Comparison of ENCODE assay signal across 12 mouse cellular contexts in the genomic region with DNA sequence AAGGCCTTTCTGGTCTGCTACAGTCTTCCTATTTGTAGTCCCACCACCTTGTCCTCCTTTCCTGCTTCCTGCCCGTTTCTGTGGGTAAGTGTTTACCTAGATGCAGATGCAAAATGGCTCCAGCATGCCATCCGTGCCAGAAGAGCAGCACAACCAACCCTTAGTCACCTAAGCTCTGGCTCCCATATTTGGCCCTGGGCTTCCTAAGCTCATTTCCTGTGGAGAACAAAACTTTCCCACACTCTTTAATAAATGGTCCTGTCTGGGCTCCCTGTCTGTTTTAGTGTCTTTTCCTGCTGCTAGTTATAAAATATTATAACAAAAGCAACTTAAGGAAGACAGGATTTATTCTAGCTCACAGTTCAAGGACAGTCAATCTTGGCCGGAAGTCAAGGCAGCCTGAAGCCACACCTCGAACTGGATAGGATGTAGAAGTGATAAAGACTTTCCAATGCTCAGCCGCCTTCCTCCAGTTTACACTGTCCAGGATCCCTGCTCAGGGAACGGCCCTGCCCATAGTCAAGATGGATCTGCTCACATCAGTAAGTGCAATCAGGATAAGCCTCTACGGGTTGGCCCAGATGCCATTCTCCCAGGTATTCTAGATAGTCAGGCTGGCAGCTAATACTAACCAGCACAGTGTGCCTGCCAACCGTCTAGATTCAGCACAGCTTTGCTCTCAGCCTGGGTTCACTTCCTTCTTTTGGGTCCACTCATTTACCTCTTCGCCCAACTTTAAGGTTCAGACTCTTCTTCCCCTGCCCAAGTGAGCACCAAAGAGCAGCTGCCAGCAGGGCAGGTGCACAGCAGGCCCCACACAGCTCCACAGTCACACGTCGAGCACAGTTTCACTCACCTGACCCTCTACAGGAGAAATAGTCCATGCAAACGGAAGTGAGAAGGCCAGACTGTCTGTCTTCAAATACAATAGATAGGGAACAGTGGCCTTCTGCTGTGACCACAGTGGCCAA. TPM values are rescaled to one million over a fixed set of nuclear protein-coding genes. Genes with fewer than 3 reads are reported as not detected.
DNase-seq lines count a peak whose midpoint lies in the region; ATAC-seq and TF ChIP-seq lines count a peak whose summit lies in the region.
"Had no signal": no experiment of that assay in that cellular context is flagged by ENCODE, and none has a peak within 500 bp of the region (broad histone marks: within the 10 kb centered on the region; RNA-seq: fewer than 3 reads in every experiment).

No protein-coding gene starts in this region.

- TF ChIP-seq CTCF in liver, adult 2 months (IDR thresholded peaks at IDR 0.05; ENCODE audit: low read depth, low read length): no peak

- H3K9ac ChIP-seq in heart, embryonic 13.5 days: no peak overlapping the region
- H3K9ac ChIP-seq in liver, adult 2 months (ENCODE audit: low read depth, low read length): no peak overlapping the region
- H3K9ac ChIP-seq: forebrain, embryonic 13.5 days had no signal

- ATAC-seq in heart, embryonic 13.5 days (ENCODE audit: extremely low read depth, insufficient number of reproducible peaks, low FRiP score, low TSS enrichment): no peak
- ATAC-seq in neutrophil, adult 5-6 weeks (ENCODE audit: extremely low read depth, insufficient number of reproducible peaks, low FRiP score, poor library complexity, severe bottlenecking): peak; percentile 7; the same call in 1 of the 2 replicates
- no peak for ATAC-seq in cerebellum, adult (ENCODE audit: insufficient number of reproducible peaks, low FRiP score, low TSS enrichment)
- ATAC-seq: forebrain, embryonic 13.5 days; hindbrain, postnatal 0 days had no signal

- H3K9me3 ChIP-seq in heart, embryonic 13.5 days: no peaks in the 10 kb centered on the region
- H3K9me3 ChIP-seq: forebrain, embryonic 13.5 days had no signal

- WGBS in heart, embryonic 13.5 days: 55% methylated on average over 12 of the region's 12 CpGs
- WGBS in liver, adult 2 months: 72% methylated on average over 12 of the region's 12 CpGs

- peak overlapping the region; percentile 16; the same call in 1 of the 2 replicates for H3K27ac ChIP-seq in heart, embryonic 13.5 days (replicated peaks)
- peak overlapping the region; percentile 35 for H3K27ac ChIP-seq in liver, adult 2 months (replicated peaks; ENCODE audit: insufficient read depth, low read depth, low read length)
- H3K27ac ChIP-seq: forebrain, embryonic 13.5 days; hindbrain, postnatal 0 days; left cerebral cortex, adult 2 months had no signal

- DNase-seq in heart, postnatal 14 days: no peak
- peak; percentile 52 for DNase-seq in adrenal gland, adult 2 months
- peak; percentile 24 for DNase-seq in liver, adult 2 months (ENCODE audit: extremely low read depth, low read depth, low spot score)
- DNase-seq in left cerebral cortex, adult 8-10 months (ENCODE audit: low spot score in 2 of 2): no peak
- no peak for DNase-seq in MN1 (ENCODE audit: low spot score)
- DNase-seq: right cerebral cortex, postnatal 4 days had no signal

- H3K4me1 ChIP-seq in heart, embryonic 13.5 days: peaks cover 38% of the 10 kb centered on the region
- H3K4me1 ChIP-seq in liver, adult 2 months (ENCODE audit: control insufficient read depth, insufficient read depth, low read length): peaks cover 8% of the 10 kb centered on the region

- peaks cover 9% of the 10 kb centered on the region; the same call in 1 of the 2 replicates for H3K79me2 ChIP-seq in liver, adult 2 months (ENCODE audit: control insufficient read depth, insufficient read depth, low read length)

- peaks cover 24% of the 10 kb centered on the region for H3K36me3 ChIP-seq in heart, embryonic 13.5 days
- peaks cover 2% of the 10 kb centered on the region; the same call in 1 of the 2 replicates for H3K36me3 ChIP-seq in liver, adult 2 months (ENCODE audit: control insufficient read depth, insufficient read depth, low read length)

- H3K4me3 ChIP-seq in heart, embryonic 13.5 days: no peak overlapping the region
- H3K4me3 ChIP-seq in liver, adult 2 months (ENCODE audit: insufficient read depth, low read depth, low read length): no peak overlapping the region
- H3K4me3 ChIP-seq: forebrain, embryonic 13.5 days; left cerebral cortex, adult 2 months had no signal

- no peak for TF ChIP-seq POLR2A in liver, adult 2 months (IDR thresholded peaks at IDR 0.05; ENCODE audit: extremely low read depth, insufficient read depth, low read length)

- intact Hi-C loops in heart, postnatal 14 days (cut with DNase I): no loop called here

- H3K4me2 ChIP-seq in heart, embryonic 13.5 days: no peak overlapping the region
- H3K4me2 ChIP-seq: forebrain, embryonic 13.5 days had no signal

- H3K27me3 ChIP-seq in heart, embryonic 13.5 days (replicated peaks): no peaks in the 10 kb centered on the region
- no peaks in the 10 kb centered on the region for H3K27me3 ChIP-seq in liver, adult 2 months (ENCODE audit: control insufficient read depth, insufficient read depth, low read length)
- H3K27me3 ChIP-seq: forebrain, embryonic 13.5 days had no signal

RNA-seq across cellular contexts. Expression of a gene that starts 6.4 kb away (rescaled TPM):
- polyA plus RNA-seq in heart, embryonic 13.5 days (2015; fragmentation: Nextera tagmentation; extraction: Ambion mirVana): 4.9 and 6.2 TPM in 2 replicates
- total RNA-seq in heart, postnatal 14 days (2021): 1 to 10 TPM; 5.7 to 7.6 TPM
- 10 to 100 TPM in 1 of 2 experiments, 1 to 10 TPM in 1; 8.4 to 11.3 TPM for total RNA-seq in adrenal gland, adult 2 months (2021)
- polyA plus RNA-seq in adrenal gland, adult 2 months (2012; rRNA removed): 6.6 and 7.1 TPM in 2 replicates
- 3.0 and 4.9 TPM in 2 replicates for total RNA-seq in liver, adult 2 months (2014; rRNA removed)
- 2.8 and 6.2 TPM in 2 replicates for polyA plus RNA-seq in liver, adult 2 months (2012; rRNA removed)
- total RNA-seq in neutrophil, adult 5-6 weeks (2017): 22.1 and 23.0 TPM in 2 replicates
- total RNA-seq in left cerebral cortex, adult 8-10 months (2022): 10 to 100 TPM; 15.1 to 23.2 (median 17.4) TPM

Comparison
In these comparisons a context has a peak if more than half of its experiments do, and no peak if none do; other contexts are left out.
1. DNase-seq: peak in adrenal gland, adult 2 months (single experiment) and liver, adult 2 months (single experiment); none in heart, postnatal 14 days (0 of 2), left cerebral cortex, adult 8-10 months (0 of 2) and MN1 (single experiment).